Mouse (Mus musculus) spleen, postnatal 0 days (tissue): ENCODE results near the gene Aldh4a1. TPM values are rescaled to one million over a fixed set of nuclear protein-coding genes. Genes with fewer than 3 reads are reported as not detected.

Experiments
- polyA plus RNA-seq: library from polyadenylated mRNA; unstranded; fragments of >200 nt; fragmentation: Nextera tagmentation; extraction: Ambion mirVana; gene quantifications from 2 replicates; pipeline ENCODE4 v1.2.1, GENCODE M21; 2015

Aldh4a1 gene
- 4.7 and 5.9 TPM in 2 replicates for polyA plus RNA-seq

DNA sequence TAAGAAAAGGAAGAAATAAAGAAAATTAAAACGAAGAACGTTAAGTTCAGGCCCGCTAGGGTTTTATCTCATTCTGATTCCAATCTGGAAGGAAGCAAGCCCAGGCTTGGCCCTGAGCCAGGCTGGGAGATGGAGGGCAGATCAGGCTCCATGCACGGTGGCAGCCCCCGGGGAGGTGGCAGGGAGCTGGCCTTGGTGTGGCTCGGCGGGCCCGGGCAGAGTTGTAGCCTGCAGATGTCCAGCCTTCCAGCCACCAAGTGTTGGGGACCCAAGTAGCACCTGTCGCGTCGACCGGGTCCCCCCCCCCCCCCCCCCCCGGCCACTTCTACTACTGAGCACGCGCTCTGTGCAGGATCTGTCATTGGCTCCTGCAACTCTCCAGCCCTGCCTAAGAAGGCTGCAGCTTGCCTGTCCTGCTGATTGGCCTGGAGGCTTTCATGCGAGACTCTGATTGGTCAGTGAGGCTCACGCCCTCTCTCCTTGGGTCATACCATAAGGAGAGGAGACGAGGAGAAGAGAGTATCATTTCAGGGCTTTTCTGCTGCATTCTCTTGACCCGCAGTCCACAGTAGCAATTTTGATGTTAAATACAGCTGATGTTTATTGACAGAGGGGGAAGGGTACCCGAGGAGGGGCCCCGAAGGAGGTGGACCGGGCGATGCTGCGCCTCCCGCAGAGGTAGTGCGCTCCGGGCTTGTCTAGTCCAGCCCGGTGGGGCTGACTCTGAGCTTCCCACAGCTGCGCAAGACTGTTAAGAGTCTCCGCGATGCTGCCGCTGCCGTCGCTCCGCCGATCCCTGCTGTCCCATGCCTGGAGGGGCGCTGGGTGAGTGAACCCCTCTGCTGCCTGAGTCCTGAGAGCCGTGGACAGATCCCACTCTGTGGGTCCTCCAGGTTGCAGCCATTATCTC, at the start of gene Aldh4a1:
Aldh4a1 (plus strand) TSS at position 494 of the 910 bp plus-strand sequence.

DNA sequence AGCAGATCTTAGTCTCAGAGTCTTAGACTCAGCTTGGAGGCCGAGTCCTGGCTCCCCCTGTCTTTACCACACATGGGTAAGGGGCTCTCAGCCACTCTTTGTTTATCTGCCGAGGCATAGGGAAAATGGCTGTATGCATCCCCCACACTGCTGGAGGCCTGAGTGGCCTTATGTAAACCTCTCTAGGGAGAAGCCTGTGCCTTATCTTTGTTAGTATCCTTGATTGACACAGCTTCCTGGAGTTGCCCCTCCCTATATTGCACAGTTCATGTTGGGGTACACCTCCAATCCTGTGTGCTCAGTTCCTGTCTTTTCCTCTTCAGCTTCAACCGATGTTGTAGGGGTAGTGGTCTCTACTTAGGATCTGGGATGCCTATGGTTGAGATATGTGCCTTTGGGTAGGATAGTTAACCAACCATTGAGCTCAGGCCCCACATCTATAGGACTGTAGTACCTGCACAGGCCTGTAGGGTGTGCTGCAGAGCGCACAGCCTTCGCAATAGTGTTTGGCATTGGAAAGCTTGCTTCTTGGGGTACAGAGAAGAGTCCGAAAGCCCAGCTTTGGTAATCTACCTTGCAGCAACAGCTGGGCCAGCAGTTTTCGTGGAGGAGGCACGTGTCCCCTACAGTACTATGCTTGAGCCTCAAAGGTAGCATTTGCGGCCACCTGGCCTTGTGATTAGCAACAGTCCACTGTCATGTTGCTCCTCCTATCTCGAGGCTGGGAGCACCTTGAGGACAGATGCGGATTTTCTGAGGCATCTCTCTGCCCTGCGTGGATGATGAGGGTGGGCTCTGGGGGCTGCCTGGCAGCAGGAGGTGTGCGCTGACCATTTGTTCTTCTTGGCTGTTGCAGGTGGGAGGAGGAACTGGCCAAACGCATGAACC, 20.1 kb upstream of the Aldh4a1 start, which contains the start of gene Gm21969:
Gm21969 (plus strand) TSS at position 830 of the 888 bp plus-strand sequence.

GRCm38 (mm10) chr4:139653238-139653637, 30.6 kb downstream of the Aldh4a1 start, which contains the start of gene Tas1r2:
Gene Tas1r2, plus strand, starts transcription at chr4:139653538.

Other genes with a start within 250 kb of the Aldh4a1 start
- gene Iffo2, start 92.3 kb upstream of the Aldh4a1 start, polyA plus RNA-seq: 1.7 and 2.7 TPM in 2 replicates
- gene Gm21969, start 19.7 kb upstream of the Aldh4a1 start, polyA plus RNA-seq: not detected in 2 replicates
- gene Tas1r2, start 30.7 kb downstream of the Aldh4a1 start, polyA plus RNA-seq: not detected in 2 replicates
- gene Pax7, start 210.7 kb downstream of the Aldh4a1 start, polyA plus RNA-seq: not detected in 2 replicates